Mouse (Mus musculus): ENCODE data around the gene Rln1.

Gene Rln1

GRCm38 (mm10) chr19:29334068-29334745 lies at the start of gene Rln1:
TSS of gene Rln1 (minus strand) at chr19:29334670.
- DNase-seq (ENCODE audit: low read depth, low spot score): no peak

- no peak for DNase-seq (ENCODE audit: low read depth, low spot score)
These were observed 48.9 kb upstream of the Rln1 start for GRCm38 (mm10) chr19:29383368-29383767.

- DNase-seq (ENCODE audit: low read depth, low spot score): no peak
These were observed 45.6 kb upstream of the Rln1 start for GRCm38 (mm10) chr19:29379839-29380603.

- DNase-seq (ENCODE audit: low read depth, low spot score): no peak
These were observed 41.9 kb upstream of the Rln1 start for GRCm38 (mm10) chr19:29376382-29376781.

GRCm38 (mm10) chr19:29374947-29375346 lies 40.5 kb upstream of the Rln1 start:
- no peak for DNase-seq (ENCODE audit: low read depth, low spot score)

GRCm38 (mm10) chr19:29373438-29373837 lies 39.0 kb upstream of the Rln1 start:
- no peak for DNase-seq (ENCODE audit: low read depth, low spot score)

GRCm38 (mm10) chr19:29372621-29373020 lies 38.2 kb upstream of the Rln1 start:
- DNase-seq (ENCODE audit: low read depth, low spot score): no peak

- DNase-seq (ENCODE audit: low read depth, low spot score): no peak
These were observed 37.7 kb upstream of the Rln1 start for GRCm38 (mm10) chr19:29372138-29372537.

GRCm38 (mm10) chr19:29371284-29372081 lies 37.0 kb upstream of the Rln1 start:
- no peak for DNase-seq (ENCODE audit: low read depth, low spot score)

GRCm38 (mm10) chr19:29370545-29371283 lies 36.2 kb upstream of the Rln1 start:
- no peak for DNase-seq (ENCODE audit: low read depth, low spot score)

- no peak for DNase-seq (ENCODE audit: low read depth, low spot score)
These were observed 35.6 kb upstream of the Rln1 start for GRCm38 (mm10) chr19:29370112-29370511.

- no peak for DNase-seq (ENCODE audit: low read depth, low spot score)
These were observed 34.3 kb upstream of the Rln1 start for GRCm38 (mm10) chr19:29368671-29369309.

GRCm38 (mm10) chr19:29368041-29368440 lies 33.6 kb upstream of the Rln1 start:
- no peak for DNase-seq (ENCODE audit: low read depth, low spot score)

GRCm38 (mm10) chr19:29366969-29367622 lies 32.6 kb upstream of the Rln1 start, which contains the start of the genes Plgrkt and Cd274:
TSS of gene Plgrkt (minus strand) at chr19:29367390.
TSS of gene Cd274 (plus strand) at chr19:29367455.
- DNase-seq (ENCODE audit: low read depth, low spot score): peak; percentile 23

GRCm38 (mm10) chr19:29366226-29366968 lies 31.9 kb upstream of the Rln1 start:
- no peak for DNase-seq (ENCODE audit: low read depth, low spot score)

- no peak for DNase-seq (ENCODE audit: low read depth, low spot score)
These were observed 30.6 kb upstream of the Rln1 start for GRCm38 (mm10) chr19:29365105-29365504.

- no peak for DNase-seq (ENCODE audit: low read depth, low spot score)
These were observed 29.6 kb upstream of the Rln1 start for GRCm38 (mm10) chr19:29364076-29364475.

GRCm38 (mm10) chr19:29363557-29363956 lies 29.1 kb upstream of the Rln1 start:
- DNase-seq (ENCODE audit: low read depth, low spot score): no peak

- no peak for DNase-seq (ENCODE audit: low read depth, low spot score)
These were observed 27.9 kb upstream of the Rln1 start for GRCm38 (mm10) chr19:29362173-29362930.

All from retina, adult 2 months (tissue).